Mouse (Mus musculus) megakaryocyte, embryonic 14.5 days (primary cell): ENCODE data around the gene Gramd1b.

ENCODE experiments used
- FLI1 ChIP-seq: IDR thresholded peaks from 2 replicates; pipeline ENCODE4 v1.6.1; 2012; ENCODE audit warnings: low read length, inconsistent platforms, mixed read lengths
- GATA1 ChIP-seq: IDR thresholded peaks from 3 replicates; pipeline ENCODE4 v1.6.1; 2012; ENCODE audit warnings: mixed read lengths, low read length, inconsistent platforms, borderline replicate concordance

DNA sequence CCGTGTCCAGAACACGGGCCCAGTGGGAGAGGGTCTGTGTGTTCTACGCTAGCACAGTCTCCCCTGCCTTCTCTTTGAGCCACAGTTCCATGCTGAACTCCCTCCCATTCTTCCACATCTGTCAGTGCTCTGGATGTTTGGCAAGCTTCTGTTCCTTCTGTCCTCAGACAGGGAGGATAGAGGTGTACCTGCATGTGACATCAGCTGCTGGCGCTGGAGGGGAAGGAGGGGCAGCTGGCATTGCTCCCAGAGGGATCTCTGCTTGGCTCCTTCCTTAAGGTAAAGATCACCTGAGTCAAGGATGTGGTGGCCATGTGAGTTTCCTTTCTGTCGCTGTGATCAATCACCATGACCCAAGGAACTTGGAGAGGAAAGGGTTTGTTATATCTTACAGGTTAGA, 129.4 kb downstream of the Gramd1b start:
- TF ChIP-seq GATA1 (no peak), FLI1 (no peak)
